Mouse (Mus musculus): ENCODE results near the gene Arhgap6.

GRCm38 (mm10) chrX:168980370-168980769, 185.5 kb downstream of the Arhgap6 start:
- TF ChIP-seq EP300 (IDR thresholded peaks at IDR 0.05) = peak; percentile 89
- TF ChIP-seq CTCF (IDR thresholded peaks at IDR 0.05) = no peak
